Mouse (Mus musculus): Measurements from ENCODE around the gene Adam33.
"Not testable (repeated sequence)": the region's sequence is repeated elsewhere in the genome, so short reads cannot be mapped to it uniquely, and the experiment has no call there.

The Adam33 gene

DNA sequence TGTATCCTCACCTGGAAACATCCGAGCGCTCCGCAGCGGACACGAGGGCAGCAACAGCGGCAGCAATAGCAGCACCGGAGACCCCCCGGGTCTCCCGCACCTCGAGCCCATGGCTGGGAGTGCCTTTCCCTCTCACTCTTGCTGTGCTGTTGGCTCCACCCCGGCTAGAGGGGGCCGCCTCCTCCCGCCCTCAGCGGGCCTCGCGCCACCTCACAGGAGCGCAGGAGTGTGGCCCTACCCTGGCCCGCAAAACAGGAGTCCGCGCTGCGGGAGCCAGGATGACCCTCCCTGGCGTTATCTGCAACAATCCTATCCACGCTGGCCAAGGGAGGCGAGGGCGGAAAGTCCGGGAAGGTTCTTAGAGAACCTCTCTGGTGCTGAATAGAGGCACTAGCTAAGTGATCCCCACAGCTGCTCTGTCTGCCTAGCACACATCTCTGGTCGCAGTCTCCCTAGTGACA, at the start of gene Adam33:
Gene Adam33, minus strand, starts transcription at position 411 of the 461 bp plus-strand sequence.
- ChIA-PET CTCF (interaction anchor here in 3 of 4 experiments (0.6 to 1.1 kb wide), 4 partner anchors 8 to 284 kb away, joined by 3 to 8 read pairs (median 4); no protein-coding TSS in a partner anchor), POLR2A (interaction anchor here in 1 of 4 experiments (1.1 kb wide), 1 partner anchor 33 kb away, joined by 3 read pairs; no protein-coding TSS in a partner anchor)

- ChIA-PET CTCF (interaction anchor here in 1 of 4 experiments (0.6 kb wide), 1 partner anchor 59 kb away, joined by 3 read pairs; no protein-coding TSS in a partner anchor), POLR2A (interaction anchor here in 1 of 4 experiments (0.8 to 1.1 kb wide), 2 partner anchors 9 to 81 kb away, joined by 3 read pairs; partner anchors contain the start of genes Cdc25b and Spef1)
These were observed 42.4 kb upstream of the Adam33 start for GRCm38 (mm10) chr2:131105989-131106388.

DNA sequence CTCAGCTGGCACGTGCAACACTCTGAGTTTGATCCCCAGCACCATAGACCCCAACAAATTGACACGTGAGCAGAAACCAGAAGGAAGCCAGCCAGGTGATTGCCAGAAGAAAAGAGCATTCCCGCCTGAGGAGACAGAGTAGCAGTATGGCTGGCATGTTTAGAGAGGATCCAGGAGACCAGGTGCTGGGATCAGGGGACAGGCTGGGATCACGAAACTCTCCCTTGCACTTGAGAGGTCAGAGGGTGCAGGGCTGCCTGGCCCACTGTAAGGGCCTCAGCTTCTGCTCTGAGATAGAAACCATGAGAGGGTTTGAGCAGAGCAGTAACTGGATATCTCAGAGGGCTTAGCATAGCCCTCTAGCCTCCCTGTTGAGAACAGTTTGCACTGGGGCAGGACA, 41.4 kb upstream of the Adam33 start:
- POLR2A ChIA-PET, CTCF ChIA-PET: not testable (repeated sequence)

DNA sequence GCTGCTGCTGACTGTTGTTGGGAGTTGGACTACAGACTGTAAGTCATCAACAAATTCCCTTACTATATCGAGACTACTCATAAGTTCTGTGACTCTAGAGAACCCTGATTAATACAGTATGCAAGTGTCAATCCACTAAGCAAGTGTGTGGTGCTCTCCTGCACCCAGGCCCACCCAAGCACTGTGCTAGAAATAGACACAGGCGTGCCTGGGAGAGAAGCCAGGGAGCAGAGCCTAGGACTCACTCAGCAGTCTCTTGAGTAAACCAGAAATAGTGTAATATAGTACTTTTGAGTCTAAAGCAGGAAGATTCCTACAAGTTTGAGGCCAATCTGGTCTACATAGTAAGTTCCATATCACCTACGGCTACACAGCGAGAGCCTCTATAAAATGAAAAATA, 40.4 kb upstream of the Adam33 start:
- ChIA-PET CTCF (interaction anchor here in 1 of 4 experiments (0.6 kb wide), 1 partner anchor 190 kb away, joined by 3 read pairs; no protein-coding TSS in a partner anchor), POLR2A (interaction anchor here in 2 of 4 experiments (0.8 to 1.3 kb wide), 2 partner anchors 152 to 372 kb away, joined by 3 to 5 read pairs; no protein-coding TSS in a partner anchor)

DNA sequence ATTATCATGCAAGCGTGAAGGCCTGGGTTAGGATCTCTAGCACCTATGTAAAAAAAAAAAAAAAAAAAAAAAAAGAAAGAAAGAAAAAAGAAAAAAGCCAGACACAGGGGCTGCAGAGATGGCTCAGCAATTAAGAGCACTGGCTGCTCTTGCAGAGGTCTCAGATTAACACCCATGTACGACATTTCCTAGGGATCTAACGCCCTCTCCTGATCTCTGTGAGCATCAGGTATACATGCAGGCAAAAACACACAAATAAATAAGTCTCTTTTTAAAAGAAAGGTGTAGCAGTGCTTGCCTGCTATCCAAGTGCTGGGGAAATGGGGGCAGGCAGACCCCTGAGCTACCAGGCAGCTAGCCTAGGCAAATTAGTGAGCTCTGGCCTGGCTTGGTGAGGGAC, 37.9 kb upstream of the Adam33 start:
- ChIA-PET CTCF (interaction anchor here in 1 of 4 experiments (0.6 to 0.7 kb wide), 2 partner anchors 301 to 486 kb away, joined by 5 to 9 read pairs; no protein-coding TSS in a partner anchor), POLR2A (interaction anchor here in 1 of 4 experiments (0.6 to 0.7 kb wide), 4 partner anchors 40 to 226 kb away, joined by 3 to 4 read pairs (median 3); partner anchors contain the start of gene Cdc25b)

DNA sequence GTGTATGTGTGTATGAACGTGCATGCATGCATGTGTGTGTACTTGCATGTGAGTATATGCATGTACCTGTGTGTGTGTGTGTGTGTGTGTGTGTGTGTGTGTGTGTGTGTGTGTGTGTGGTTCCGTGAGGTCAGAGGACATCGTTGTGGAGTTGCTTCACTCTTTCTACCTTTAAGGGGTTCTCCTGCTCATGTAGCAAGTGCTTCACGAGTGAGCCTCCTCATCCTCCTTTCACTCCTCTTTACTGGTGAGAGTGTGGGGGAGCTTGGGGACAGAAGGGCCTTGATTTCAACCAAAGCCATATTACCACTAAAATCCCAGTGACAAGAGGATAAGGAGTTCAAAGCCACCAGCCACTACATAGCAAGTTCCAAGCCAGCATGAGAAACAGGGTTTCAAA, 33.5 kb upstream of the Adam33 start:
- CTCF ChIA-PET = interaction anchor here (0.6 to 5.0 kb wide), 14 partner anchors 14 to 559 kb away, joined by 3 to 21 read pairs (median 4); partner anchors contain the start of gene Pank2 (in 1 of the 4)
- POLR2A ChIA-PET = interaction anchor here (0.7 to 3.6 kb wide), 30 partner anchors 9 to 449 kb away, joined by 3 to 19 read pairs (median 4); partner anchors contain the start of genes 1700037H04Rik (in 3 of the 4), Cdc25b (in 2 of the 4), Siglec1 (in 2 of the 4) and Spef1 (in 2 of the 4)

DNA sequence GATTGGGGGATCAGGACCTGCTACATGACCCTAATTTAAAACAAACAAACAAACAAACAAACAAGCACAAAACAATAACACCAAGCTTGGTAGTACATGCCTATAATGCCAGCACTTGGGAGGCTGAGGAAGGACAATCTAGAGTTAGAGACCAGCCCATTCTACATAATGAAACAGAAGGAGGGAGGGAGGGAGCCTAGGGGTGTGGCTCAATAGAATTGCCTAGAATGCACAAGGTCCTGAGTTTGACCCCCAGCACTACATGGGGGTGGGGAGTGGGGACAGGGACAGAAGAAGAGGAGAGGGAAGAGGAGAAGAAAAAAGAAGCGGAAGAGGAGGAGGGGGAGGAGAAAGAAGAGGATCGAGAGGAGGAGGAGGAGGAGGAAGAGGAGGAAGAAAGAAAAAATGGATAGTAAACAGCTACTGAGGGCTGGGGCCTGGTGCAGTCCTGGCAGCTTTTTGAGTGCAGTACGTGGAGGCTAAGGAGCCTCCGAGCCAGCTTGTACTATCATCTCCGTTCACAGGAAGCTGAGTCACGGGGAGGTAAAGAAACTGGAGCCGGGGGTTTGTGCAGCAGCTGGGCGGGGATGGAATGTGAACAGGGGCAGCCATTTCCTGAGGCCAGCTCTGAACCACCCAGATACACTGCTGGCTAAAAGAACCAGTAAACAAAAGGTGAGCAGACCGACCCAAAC, 32.6 kb upstream of the Adam33 start:
- POLR2A ChIA-PET = interaction anchor here (0.8 to 3.6 kb wide), 33 partner anchors 9 to 450 kb away, joined by 3 to 19 read pairs (median 4); partner anchors contain the start of genes 1700037H04Rik (in 3 of the 4), Pank2 (in 3 of the 4), Cdc25b (in 2 of the 4) and Siglec1 (in 2 of the 4)

GRCm38 (mm10) chr2:131094823-131095222, 31.2 kb upstream of the Adam33 start:
- ChIA-PET CTCF (interaction anchor here in 3 of 4 experiments (0.5 to 5.0 kb wide), 19 partner anchors 12 to 1844 kb away, joined by 3 to 21 read pairs (median 4); partner anchors contain the start of gene 1700037H04Rik (in 1 of the 3)), POLR2A (interaction anchor here in 2 of 4 experiments (1.1 to 3.6 kb wide), 11 partner anchors 47 to 166 kb away, joined by 3 to 19 read pairs (median 9); partner anchors contain the start of genes 1700037H04Rik (in 1 of the 2), Cdc25b (in 1 of the 2), Mavs (in 1 of the 2) and Pank2 (in 1 of the 2))

More for the DNA sequence above, 32.6 kb upstream of the Adam33 start:
- CTCF ChIA-PET = interaction anchor here (0.7 to 5.0 kb wide), 20 partner anchors 40 to 434 kb away, joined by 3 to 21 read pairs (median 4); partner anchors contain the start of genes 1700037H04Rik (in 1 of the 4), Cdc25b (in 1 of the 4), Pank2 (in 1 of the 4) and Spef1 (in 1 of the 4)

GRCm38 (mm10) chr2:131093577-131093976, 30.0 kb upstream of the Adam33 start:
- POLR2A ChIA-PET = interaction anchor here (0.6 to 3.6 kb wide), 8 partner anchors 19 to 354 kb away, joined by 3 to 19 read pairs (median 3); partner anchors contain the start of gene 1700037H04Rik (in 1 of the 4)
- CTCF ChIA-PET = interaction anchor here in 3 of 4 experiments (0.6 to 5.0 kb wide), 13 partner anchors 11 to 415 kb away, joined by 3 to 21 read pairs (median 4); partner anchors contain the start of gene 1700037H04Rik (in 1 of the 3)

DNA sequence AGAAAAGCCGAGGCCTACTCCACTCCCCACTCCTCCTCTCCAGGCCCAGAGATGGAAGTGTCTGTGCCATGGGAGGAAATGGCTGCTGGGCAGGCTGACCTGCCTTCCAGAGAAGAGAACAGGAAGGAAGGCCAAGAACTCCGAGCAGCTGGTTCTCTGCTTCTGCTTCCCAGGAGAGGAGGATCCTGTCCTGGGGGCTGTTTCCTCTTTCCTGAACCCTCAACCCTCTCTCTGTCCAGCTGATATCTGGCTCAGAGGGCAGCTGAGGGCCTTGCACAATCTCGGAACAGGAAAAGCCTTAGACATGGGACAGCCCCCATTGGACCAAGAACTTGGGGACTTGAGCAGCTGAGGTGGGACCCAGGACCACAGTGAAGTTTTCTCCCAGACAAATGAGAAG, 27.2 kb upstream of the Adam33 start:
- ChIA-PET POLR2A (interaction anchor here in 1 of 4 experiments (0.6 to 1.1 kb wide), 2 partner anchors 19 to 64 kb away, joined by 3 read pairs; no protein-coding TSS in a partner anchor), CTCF (interaction anchor here in 1 of 4 experiments (0.6 kb wide), 1 partner anchor 1611 kb away, joined by 6 read pairs; no protein-coding TSS in a partner anchor)

DNA sequence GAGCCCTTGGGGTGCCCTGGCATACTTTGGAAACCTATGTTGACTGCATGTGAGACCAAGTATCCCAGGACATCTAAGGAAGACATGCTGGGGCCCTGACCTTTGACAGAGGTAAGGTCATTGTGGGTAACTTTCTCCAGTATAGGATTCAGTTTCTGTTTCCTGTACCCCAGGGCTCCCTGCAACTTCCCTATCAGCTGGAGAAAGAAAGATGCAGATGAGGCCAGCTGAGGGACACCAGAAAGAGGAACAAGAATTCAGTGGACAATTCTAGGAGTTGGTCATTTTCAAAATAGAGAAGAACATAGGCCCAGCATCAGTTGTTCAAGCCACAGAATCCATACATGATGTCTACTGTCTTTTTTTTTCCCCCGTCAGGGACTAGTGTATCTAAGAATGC, 26.0 kb upstream of the Adam33 start:
- POLR2A ChIA-PET = interaction anchor here in 1 of 4 experiments (1.0 to 1.1 kb wide), 2 partner anchors 18 to 35 kb away, joined by 3 read pairs; no protein-coding TSS in a partner anchor
- CTCF ChIA-PET = no interaction called here

DNA sequence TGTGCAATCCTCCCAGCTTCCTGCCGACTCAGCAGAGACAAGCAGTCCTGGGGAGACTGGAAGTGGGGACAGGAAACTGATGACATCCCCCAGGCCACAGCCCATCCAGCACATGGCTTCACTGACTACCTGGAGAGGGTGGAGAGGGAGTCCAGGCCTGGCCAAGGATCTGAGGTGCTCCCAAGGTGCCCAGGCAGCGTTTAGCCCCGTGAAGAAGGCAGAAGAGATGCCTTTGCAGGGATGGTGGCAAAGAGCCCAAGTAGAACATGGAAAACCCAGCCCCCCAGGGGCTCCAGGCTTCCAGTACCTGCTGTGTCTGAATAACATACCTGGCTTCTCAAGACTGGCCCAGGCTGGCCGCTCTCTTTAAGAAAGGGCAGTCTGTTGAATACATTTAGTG, 25.0 kb upstream of the Adam33 start:
- ChIA-PET POLR2A (interaction anchor here in 1 of 4 experiments (1.0 to 2.1 kb wide), 4 partner anchors 9 to 63 kb away, joined by 3 to 7 read pairs (median 3); no protein-coding TSS in a partner anchor), CTCF (interaction anchor here in 2 of 4 experiments (0.6 to 0.7 kb wide), 2 partner anchors 57 to 426 kb away, joined by 3 to 5 read pairs; no protein-coding TSS in a partner anchor)

GRCm38 (mm10) chr2:131086667-131087390, 23.2 kb upstream of the Adam33 start, which contains the start of gene Siglec1:
Gene Siglec1, minus strand, starts transcription at chr2:131086765.
- POLR2A ChIA-PET = interaction anchor here in 2 of 4 experiments (0.6 to 2.1 kb wide), 5 partner anchors 10 to 119 kb away, joined by 4 to 7 read pairs (median 4); no protein-coding TSS in a partner anchor

GRCm38 (mm10) chr2:131084206-131084605, 20.6 kb upstream of the Adam33 start:
- CTCF ChIA-PET = interaction anchor here in 1 of 4 experiments (0.5 kb wide), 1 partner anchor 837 kb away, joined by 3 read pairs; no protein-coding TSS in a partner anchor

More at GRCm38 (mm10) chr2:131086667-131087390, 23.2 kb upstream of the Adam33 start, which contains the start of gene Siglec1:
- CTCF ChIA-PET = interaction anchor here in 2 of 4 experiments (0.7 to 1.0 kb wide), 2 partner anchors 32 to 666 kb away, joined by 3 to 9 read pairs; no protein-coding TSS in a partner anchor

GRCm38 (mm10) chr2:131080507-131080906, 16.9 kb upstream of the Adam33 start:
- CTCF ChIA-PET = no interaction called here
- POLR2A ChIA-PET = no interaction called here

More at GRCm38 (mm10) chr2:131084206-131084605, 20.6 kb upstream of the Adam33 start:
- POLR2A ChIA-PET = interaction anchor here in 3 of 4 experiments (0.6 to 1.5 kb wide), 4 partner anchors 9 to 780 kb away, joined by 3 to 5 read pairs (median 4); no protein-coding TSS in a partner anchor

- POLR2A ChIA-PET = no interaction called here
- CTCF ChIA-PET = no interaction called here
These were observed 8.9 kb upstream of the Adam33 start for GRCm38 (mm10) chr2:131072536-131072935.

GRCm38 (mm10) chr2:131067481-131067880, 3.9 kb upstream of the Adam33 start:
- ChIA-PET CTCF (no interaction called here), POLR2A (interaction anchor here in 2 of 4 experiments (0.6 kb wide), 2 partner anchors 17 to 95 kb away, joined by 3 to 4 read pairs; no protein-coding TSS in a partner anchor)
